Mouse (Mus musculus): ENCODE data around the gene Rbm31y. TPM values are rescaled to one million over a fixed set of nuclear protein-coding genes. Genes with fewer than 3 reads are reported as not detected.
"Not testable (repeated sequence)": the region's sequence is repeated elsewhere in the genome, so short reads cannot be mapped to it uniquely, and the experiment has no call there.

The Rbm31y gene
- polyA plus RNA-seq (2012; rRNA removed): not detected in 2 replicates

DNA sequence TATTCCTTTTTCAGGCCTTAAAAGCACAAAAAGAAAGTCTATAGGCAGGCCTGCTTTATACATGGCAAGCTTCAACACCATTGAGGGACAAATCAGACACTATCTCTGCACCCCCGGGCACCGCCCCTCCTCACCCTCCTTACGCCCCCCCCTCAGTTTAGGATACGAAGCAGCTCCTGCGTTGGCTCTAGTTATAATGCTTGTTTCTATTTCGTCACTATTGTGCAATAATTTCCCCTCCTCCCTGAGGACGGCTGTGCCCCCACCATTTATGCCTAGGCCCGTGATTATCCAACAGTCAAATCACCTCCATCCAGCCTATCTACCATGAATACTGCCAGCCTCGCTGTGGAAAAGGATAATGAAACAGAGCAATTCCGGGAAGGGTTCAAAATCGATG is at the start of gene Rbm31y:
Gene Rbm31y, plus strand, starts transcription at position 301 of the 400 bp plus-strand sequence.
- WGBS: no CpG with 5 or more reads among the region's 11 CpGs
- DNase-seq: not testable (repeated sequence)

More for the DNA sequence above, at the start of gene Rbm31y:
- H3K4me1 ChIP-seq (ENCODE audit: control insufficient read depth, insufficient read depth, low read length); H3K27me3 ChIP-seq (replicated peaks; ENCODE audit: control insufficient read depth, insufficient read depth, low read length); H3K27ac ChIP-seq (ENCODE audit: insufficient read depth, low read depth, low read length); H3K4me3 ChIP-seq (ENCODE audit: insufficient read depth, low read depth, low read length); H3K36me3 ChIP-seq (ENCODE audit: control insufficient read depth, insufficient read depth, low read length): not testable (repeated sequence)
